Mouse (Mus musculus) urinary bladder, postnatal 10 days (tissue): ENCODE data around the gene Smtn.
A peak's percentile ranks its signal among the peaks of the same experiment; 100 is the strongest.

ENCODE experiments used
- DNase-seq: peaks from one replicate; pipeline ENCODE4 v3.0.0; 2022; ENCODE audit warnings: low spot score

Smtn gene

GRCm38 (mm10) chr11:3509181-3510085, 31.0 kb downstream of the Smtn start:
- no peak for DNase-seq

GRCm38 (mm10) chr11:3508226-3508625, 32.2 kb downstream of the Smtn start:
- no peak for DNase-seq

- no peak for DNase-seq
Observed at GRCm38 (mm10) chr11:3503755-3504693, 36.4 kb downstream of the Smtn start.

- no peak for DNase-seq
Observed at GRCm38 (mm10) chr11:3502459-3503072, 37.8 kb downstream of the Smtn start.

GRCm38 (mm10) chr11:3502057-3502456, 38.4 kb downstream of the Smtn start:
- DNase-seq: no peak

- no peak for DNase-seq
Observed at GRCm38 (mm10) chr11:3497296-3497695, 43.1 kb downstream of the Smtn start.

GRCm38 (mm10) chr11:3496756-3497155, 43.7 kb downstream of the Smtn start:
- no peak for DNase-seq

- DNase-seq: no peak
Observed at GRCm38 (mm10) chr11:3495496-3495895, 44.9 kb downstream of the Smtn start.

- DNase-seq: no peak
Observed at GRCm38 (mm10) chr11:3494857-3495256, 45.6 kb downstream of the Smtn start.

- no peak for DNase-seq
Observed at GRCm38 (mm10) chr11:3492748-3493147, 47.7 kb downstream of the Smtn start.

GRCm38 (mm10) chr11:3489036-3489435, 51.4 kb downstream of the Smtn start:
- no peak for DNase-seq

- DNase-seq: no peak
Observed at GRCm38 (mm10) chr11:3487952-3488570, 52.4 kb downstream of the Smtn start, which contains the start of gene Pla2g3. Pla2g3 (plus strand) TSS chr11:3488284.

- DNase-seq: no peak
Observed at GRCm38 (mm10) chr11:3486349-3486748, 54.1 kb downstream of the Smtn start.

GRCm38 (mm10) chr11:3483980-3484642, 56.3 kb downstream of the Smtn start:
- no peak for DNase-seq

GRCm38 (mm10) chr11:3475489-3475888, 64.9 kb downstream of the Smtn start:
- DNase-seq: no peak

- DNase-seq: no peak
Observed at GRCm38 (mm10) chr11:3474480-3475115, 65.8 kb downstream of the Smtn start.

- DNase-seq: peak; percentile 54
Observed at GRCm38 (mm10) chr11:3472484-3472883, 67.9 kb downstream of the Smtn start.

GRCm38 (mm10) chr11:3471448-3471850, 69.0 kb downstream of the Smtn start:
- no peak for DNase-seq
